Comparison of ENCODE assay signal across 18 mouse cellular contexts in the genomic region with DNA sequence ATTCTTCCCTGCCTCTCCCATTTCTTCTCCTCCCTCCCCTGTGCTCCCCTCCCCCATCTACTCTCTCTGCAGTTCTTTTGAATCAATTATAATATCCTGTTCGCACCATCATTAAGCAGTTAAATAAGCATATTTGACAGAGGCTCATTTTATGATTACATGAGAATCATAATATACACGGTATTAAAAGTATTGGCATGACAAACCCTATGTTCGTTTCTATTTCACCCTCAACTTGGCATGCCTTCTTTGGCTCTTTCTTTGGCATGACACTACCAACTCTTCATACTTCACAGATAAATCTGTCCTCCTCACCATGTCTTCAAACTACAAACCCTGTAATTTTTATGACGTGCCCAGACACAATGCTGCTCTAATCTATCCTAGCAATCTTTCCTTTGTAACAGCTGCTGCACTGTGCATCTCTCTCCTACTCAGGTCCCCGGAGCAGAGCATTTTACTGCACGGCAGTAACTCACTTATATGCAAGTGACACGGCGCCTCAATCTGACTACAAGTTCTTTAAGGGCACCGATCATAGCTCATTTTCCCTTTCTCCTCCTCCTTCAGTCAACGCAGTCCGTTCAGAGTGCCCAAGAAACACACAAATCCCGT.
"Had no signal": no experiment of that assay in that cellular context is flagged by ENCODE, and none has a peak within 500 bp of the region (broad histone marks: within the 10 kb centered on the region; RNA-seq: fewer than 3 reads in every experiment).

No protein-coding gene starts in this region.

- DNase-seq: liver, postnatal 0 days; lung, adult 2 months; lung, postnatal 14 days; lung, postnatal 36 days; right cerebral cortex, postnatal 14 days; thymus, adult 2 months; thymus, postnatal 25 days; thymus, postnatal 4 days had no signal

- H3K27ac ChIP-seq: liver, embryonic 15.5 days; lung, embryonic 15.5 days; macrophage; midbrain, embryonic 12.5 days; midbrain, embryonic 15.5 days; neural tube, embryonic 13.5 days; stomach, embryonic 15.5 days; stomach, postnatal 0 days had no signal

- ATAC-seq: liver, postnatal 0 days; lung, postnatal 0 days; midbrain, embryonic 15.5 days had no signal

- H3K9me3 ChIP-seq: liver, embryonic 15.5 days; lung, embryonic 15.5 days; megakaryocyte, embryonic 14.5 days; midbrain, embryonic 12.5 days; midbrain, embryonic 15.5 days; neural tube, embryonic 13.5 days; stomach, embryonic 15.5 days had no signal

- H3K4me3 ChIP-seq: liver, embryonic 15.5 days; lung, embryonic 15.5 days; megakaryocyte, embryonic 14.5 days; midbrain, embryonic 12.5 days; midbrain, embryonic 15.5 days; neural tube, embryonic 13.5 days; stomach, embryonic 15.5 days had no signal

- H3K9ac ChIP-seq: liver, embryonic 15.5 days; liver, postnatal 0 days; lung, embryonic 15.5 days; midbrain, embryonic 12.5 days; midbrain, embryonic 15.5 days; neural tube, embryonic 13.5 days; stomach, embryonic 15.5 days had no signal

- H3K27me3 ChIP-seq: liver, embryonic 15.5 days; lung, embryonic 15.5 days; megakaryocyte, embryonic 14.5 days; midbrain, embryonic 12.5 days; midbrain, embryonic 15.5 days; neural tube, embryonic 13.5 days; stomach, embryonic 15.5 days had no signal

- H3K4me2 ChIP-seq: liver, embryonic 15.5 days; lung, embryonic 15.5 days; midbrain, embryonic 12.5 days; midbrain, embryonic 15.5 days; neural tube, embryonic 13.5 days; stomach, embryonic 15.5 days had no signal

- H3K36me3 ChIP-seq: liver, embryonic 15.5 days; lung, embryonic 15.5 days; midbrain, embryonic 12.5 days; midbrain, embryonic 15.5 days; neural tube, embryonic 13.5 days; stomach, embryonic 15.5 days had no signal

- H3K4me1 ChIP-seq: liver, embryonic 15.5 days; megakaryocyte, embryonic 14.5 days; midbrain, embryonic 15.5 days; stomach, embryonic 15.5 days had no signal
